Mouse (Mus musculus): ENCODE data around the gene Bcas2.

- TF ChIP-seq CTCF (IDR thresholded peaks at IDR 0.05; ENCODE audit: extremely low read depth, insufficient read depth, low read length) (no peak), POLR2A (IDR thresholded peaks at IDR 0.05; ENCODE audit: extremely low read depth, insufficient read depth, low read length) (peak; percentile 93)
Measured at GRCm38 (mm10) chr3:103171505-103172267, at the start of gene Bcas2.
